Mouse (Mus musculus) neural tube, embryonic 15.5 days (tissue): Measurements from ENCODE around the gene Sema4a. TPM values are rescaled to one million over a fixed set of nuclear protein-coding genes. Genes with fewer than 3 reads are reported as not detected.

Source experiments
- ATAC-seq: fragments of 200-750 bp; cut with Nextera tagmentation; 2 replicates; pipeline ENCODE4 v1.8.0; 2017; ENCODE audit warnings: mild to moderate bottlenecking, moderate TSS enrichment, moderate library complexity; ENCODE audit not compliant: low FRiP score
- H3K27ac ChIP-seq: fragments of 300-500 bp; sonication (generic); replicated peaks from 2 replicates; pipeline ENCODE4 v1.5.1; 2015; ENCODE audit warnings: mild to moderate bottlenecking, inconsistent platforms
- H3K27me3 ChIP-seq: fragments of 300-500 bp; sonication (generic); replicated peaks from 2 replicates; pipeline ENCODE4 v1.6.1; 2015; ENCODE audit warnings: inconsistent platforms
- H3K36me3 ChIP-seq: fragments of 300-500 bp; sonication (generic); 2 replicates; pipeline ENCODE4 v1.6.1; 2015; ENCODE audit warnings: inconsistent platforms
- H3K4me1 ChIP-seq: fragments of 300-500 bp; sonication (generic); 2 replicates; pipeline ENCODE4 v1.6.1; 2015; ENCODE audit warnings: inconsistent platforms
- H3K4me2 ChIP-seq: fragments of 300-500 bp; sonication (generic); 2 replicates; pipeline ENCODE4 v1.6.1; 2015; ENCODE audit warnings: inconsistent platforms, mild to moderate bottlenecking, moderate library complexity
- H3K4me3 ChIP-seq: fragments of 300-500 bp; sonication (generic); replicated peaks from 2 replicates; pipeline ENCODE4 v1.5.1; 2015; ENCODE audit warnings: mild to moderate bottlenecking, inconsistent platforms
- H3K9ac ChIP-seq: fragments of 300-500 bp; sonication (generic); replicated peaks from 2 replicates; pipeline ENCODE4 v1.6.1; 2015; ENCODE audit warnings: mild to moderate bottlenecking, inconsistent platforms
- H3K9me3 ChIP-seq: fragments of 300-500 bp; sonication (generic); replicated peaks from 2 replicates; pipeline ENCODE4 v1.6.1; 2016; ENCODE audit warnings: inconsistent platforms
- WGBS: fragments of 180-500 bp; shearing (Covaris S2); methylation state at CpG from one replicate; pipeline ENCODE4 v1.1.7; 2015; ENCODE audit warnings: mixed read lengths; 5-methylcytosine and 5-hydroxymethylcytosine counted together
- polyA plus RNA-seq: library from polyadenylated mRNA; unstranded; fragments of >200 nt; fragmentation: Nextera tagmentation; extraction: Ambion mirVana; gene quantifications from 2 replicates; pipeline ENCODE4 v1.2.1, GENCODE M21; 2015

Sema4a gene
- 28.2 and 28.8 TPM in 2 replicates for polyA plus RNA-seq

DNA sequence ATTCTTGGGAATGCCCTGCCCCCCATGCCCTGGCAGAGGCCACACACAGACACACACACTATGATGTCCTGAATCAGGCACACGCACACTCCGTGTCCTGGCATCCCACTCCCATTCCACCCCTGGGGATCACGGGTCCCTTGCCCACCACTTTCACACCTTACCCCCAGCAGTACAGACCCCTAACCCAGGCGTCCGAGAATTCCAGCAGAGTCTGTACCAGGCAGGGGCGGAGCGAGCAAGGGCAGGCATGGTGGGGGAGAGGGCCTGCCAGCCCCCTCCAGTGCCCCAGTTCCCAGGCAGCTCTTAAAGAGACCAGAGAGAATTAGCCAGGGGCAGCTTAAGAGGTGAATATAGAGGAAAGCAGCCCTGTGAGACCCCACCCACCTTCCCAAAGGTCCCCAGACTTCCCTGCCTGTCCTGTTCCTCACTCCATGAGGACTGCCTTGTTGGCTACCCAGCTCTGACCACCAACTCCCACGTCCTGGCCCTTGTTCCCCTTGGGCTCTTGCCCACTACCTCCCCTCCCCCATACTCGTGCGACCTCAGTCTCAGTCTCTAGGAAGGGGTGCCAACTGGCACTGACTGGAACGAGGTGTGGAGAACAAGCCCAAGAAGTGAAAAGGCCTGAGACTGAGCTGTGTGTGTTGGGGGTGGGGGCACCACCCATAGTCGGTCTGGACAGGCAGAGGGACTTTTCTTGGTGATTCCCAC, at the start of gene Sema4a:
Gene Sema4a (minus strand): TSS at position 200 of the 714 bp plus-strand sequence.
- Histone ChIP-seq H3K27ac (peak within 1 kb of the TSS; percentile 19; the same call in 1 of the 2 replicates), H3K4me2 (0 out of 2 replicates have a peak within 1 kb of the TSS, but pooled peaks have one; percentile 17)
- WGBS = 42% methylated on average over 12 of the region's 12 CpGs

DNA sequence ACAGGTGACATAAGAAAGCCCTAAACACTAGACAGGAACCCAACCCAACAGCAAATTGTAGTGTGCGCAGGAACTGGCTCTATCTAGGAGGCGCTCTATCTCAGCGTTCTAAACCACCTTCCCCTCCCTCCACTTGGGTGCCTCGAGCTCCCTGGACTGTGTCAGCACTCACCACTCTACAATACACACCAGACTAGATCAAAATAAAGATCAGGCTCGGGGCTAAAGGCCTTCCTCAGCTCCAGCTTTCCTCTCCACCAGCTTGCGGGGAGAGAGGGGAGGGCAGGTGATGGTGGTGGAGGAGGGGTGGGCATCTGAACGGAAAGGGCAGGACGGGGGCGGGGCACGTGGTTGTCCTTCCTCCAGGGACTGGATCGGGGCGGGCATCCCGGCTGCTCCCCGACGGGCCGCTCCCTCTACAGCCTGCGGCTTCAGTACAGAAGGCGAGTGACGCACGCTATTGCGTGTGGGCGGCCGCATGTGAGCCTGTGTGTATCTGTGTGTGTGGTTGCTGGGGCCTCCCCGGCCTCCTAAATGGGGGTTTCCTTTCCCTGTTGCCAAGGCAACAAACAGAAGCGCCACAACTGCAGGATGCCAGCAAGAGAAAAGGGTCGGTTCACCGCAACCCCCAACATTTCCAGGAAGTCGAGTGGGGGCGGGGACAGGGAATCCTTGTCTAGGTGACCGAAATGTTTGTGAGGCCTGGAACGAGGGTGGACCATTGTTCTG, 48.9 kb upstream of the Sema4a start, which contains the start of gene Lmna:
Gene Lmna (minus strand): TSS at position 265 of the 729 bp plus-strand sequence.
- WGBS = under 1% methylated on average over 31 of the region's 31 CpGs
- Histone ChIP-seq H3K4me2 (peak within 1 kb of the TSS; percentile 60), H3K4me3 (peak within 1 kb of the TSS; percentile 39), H3K9ac (peak within 1 kb of the TSS; percentile 46), H3K9me3 (no peaks in the 10 kb centered on the region), H3K27me3 (no peaks in the 10 kb centered on the region; the same call in 1 of the 2 replicates), H3K4me1 (peaks cover 39% of the 10 kb centered on the region), H3K27ac (peak within 1 kb of the TSS; percentile 88), H3K36me3 (no peaks in the 10 kb centered on the region)
- ATAC-seq = peak; percentile 94

More for the DNA sequence above, at the start of gene Sema4a:
- Histone ChIP-seq H3K4me1 (peaks cover 29% of the 10 kb centered on the region), H3K4me3 (no peak within 1 kb of the TSS), H3K27me3 (no peaks in the 10 kb centered on the region), H3K36me3 (no peaks in the 10 kb centered on the region), H3K9ac (no peak within 1 kb of the TSS), H3K9me3 (no peaks in the 10 kb centered on the region)
- ATAC-seq = no peak

DNA sequence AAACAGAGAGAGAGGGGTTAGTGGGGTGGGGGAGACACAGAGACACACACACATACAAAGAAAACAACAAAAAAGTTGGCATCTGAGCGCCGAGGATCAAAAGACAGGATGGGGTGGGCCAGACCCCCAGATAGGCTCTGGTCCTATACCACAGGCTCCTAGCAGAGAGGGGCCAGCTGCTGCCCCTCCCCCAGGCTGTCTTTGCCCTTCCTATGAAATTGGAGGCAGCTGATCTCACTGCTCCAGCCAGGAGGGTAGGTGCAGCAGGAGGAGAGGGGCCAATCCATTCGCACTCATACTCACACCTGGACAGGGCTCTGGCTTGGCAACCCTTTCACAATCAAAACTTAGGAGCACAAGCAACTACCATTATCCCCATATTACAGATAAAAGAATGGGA, 48.3 kb upstream of the Sema4a start:
- H3K27ac ChIP-seq = peak overlapping the region; percentile 88
- H3K9me3 ChIP-seq = no peaks in the 10 kb centered on the region
- peaks cover 1% of the 10 kb centered on the region; the same call in 1 of the 2 replicates for H3K27me3 ChIP-seq
- H3K9ac ChIP-seq = peak overlapping the region; percentile 46
- peaks cover 39% of the 10 kb centered on the region for H3K4me1 ChIP-seq
- H3K36me3 ChIP-seq = no peaks in the 10 kb centered on the region
- no peak for ATAC-seq
- peak overlapping the region; percentile 60 for H3K4me2 ChIP-seq
- peak overlapping the region; percentile 39 for H3K4me3 ChIP-seq
- 54% methylated on average over 3 of the region's 3 CpGs for WGBS

- no peaks in the 10 kb centered on the region for H3K36me3 ChIP-seq
Observed at GRCm38 (mm10) chr3:88505765-88506164, 44.8 kb upstream of the Sema4a start.

DNA sequence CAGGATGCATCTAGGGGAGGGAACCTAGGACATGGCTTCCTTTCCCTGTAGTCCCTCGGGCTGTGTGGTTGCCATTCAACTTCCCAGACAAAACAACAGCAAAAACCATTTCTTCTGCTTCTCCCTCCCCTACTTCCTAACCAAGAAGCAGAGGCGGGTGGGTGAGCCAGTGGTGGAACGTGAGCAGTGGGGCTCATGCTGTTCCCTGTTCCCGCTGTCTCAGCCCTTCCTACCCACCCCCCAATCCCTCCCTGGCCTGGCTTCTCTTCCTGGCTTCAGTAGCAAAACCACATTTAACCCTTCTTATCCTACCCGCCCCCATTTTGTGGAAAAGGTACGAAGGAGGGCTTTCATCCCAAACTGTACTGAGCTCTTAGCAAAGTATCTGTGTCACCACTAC, 44.1 kb upstream of the Sema4a start:
- Histone ChIP-seq H3K4me3 (no peak overlapping the region), H3K9ac (no peak overlapping the region), H3K27ac (no peak overlapping the region; the same call in 1 of the 2 replicates), H3K4me2 (no peak overlapping the region), H3K27me3 (peaks cover 9% of the 10 kb centered on the region; the same call in 1 of the 2 replicates), H3K9me3 (no peaks in the 10 kb centered on the region), H3K4me1 (peaks cover 42% of the 10 kb centered on the region), H3K36me3 (no peaks in the 10 kb centered on the region)
- 67% methylated on average over 6 of the region's 6 CpGs for WGBS
- no peak for ATAC-seq

More at GRCm38 (mm10) chr3:88505765-88506164, 44.8 kb upstream of the Sema4a start:
- WGBS = 53% methylated on average over 7 of the region's 7 CpGs
- ATAC-seq = no peak
- peaks cover 9% of the 10 kb centered on the region; the same call in 1 of the 2 replicates for H3K27me3 ChIP-seq
- H3K9me3 ChIP-seq = no peaks in the 10 kb centered on the region
- H3K4me3 ChIP-seq = no peak overlapping the region
- H3K27ac ChIP-seq = no peak overlapping the region
- H3K4me1 ChIP-seq = peaks cover 44% of the 10 kb centered on the region
- H3K9ac ChIP-seq = no peak overlapping the region
- no peak overlapping the region for H3K4me2 ChIP-seq

GRCm38 (mm10) chr3:88503881-88504746, 43.1 kb upstream of the Sema4a start:
- no peak for ATAC-seq
- H3K9ac ChIP-seq = no peak overlapping the region
- H3K9me3 ChIP-seq = no peaks in the 10 kb centered on the region
- H3K4me1 ChIP-seq = peaks cover 35% of the 10 kb centered on the region
- no peak overlapping the region for H3K4me2 ChIP-seq
- 56% methylated on average over 8 of the region's 8 CpGs for WGBS
- peak overlapping the region; percentile 86; the same call in 1 of the 2 replicates for H3K27ac ChIP-seq
- H3K36me3 ChIP-seq = no peaks in the 10 kb centered on the region
- peaks cover 9% of the 10 kb centered on the region; the same call in 1 of the 2 replicates for H3K27me3 ChIP-seq
- no peak overlapping the region for H3K4me3 ChIP-seq

DNA sequence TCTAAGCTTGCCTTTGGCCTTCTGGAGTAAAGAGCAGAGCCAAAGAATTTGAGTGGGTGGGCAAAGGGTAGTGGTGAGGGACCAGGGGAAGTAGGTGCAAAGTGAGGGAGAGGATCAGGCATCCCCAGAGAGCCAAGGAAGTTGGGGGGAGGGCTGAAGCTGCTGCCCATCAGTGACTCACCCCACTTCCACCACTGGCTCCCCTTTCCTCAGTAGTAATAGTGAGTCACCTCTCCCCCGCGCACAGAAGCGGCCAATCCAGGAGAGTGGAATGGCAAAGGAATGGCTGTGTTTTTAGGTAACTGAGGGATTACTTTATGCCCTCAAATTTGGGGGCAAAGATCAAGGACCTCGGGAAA, 42.5 kb upstream of the Sema4a start:
- H3K27ac ChIP-seq = peak overlapping the region; percentile 86
- no peaks in the 10 kb centered on the region for H3K9me3 ChIP-seq

GRCm38 (mm10) chr3:88502641-88503504, 41.9 kb upstream of the Sema4a start:
- Histone ChIP-seq H3K4me1 (peaks cover 35% of the 10 kb centered on the region), H3K27me3 (peaks cover 9% of the 10 kb centered on the region; the same call in 1 of the 2 replicates), H3K4me3 (peak overlapping the region; percentile 90), H3K9me3 (no peaks in the 10 kb centered on the region), H3K27ac (peak overlapping the region; percentile 86), H3K9ac (peak overlapping the region; percentile 91), H3K36me3 (no peaks in the 10 kb centered on the region), H3K4me2 (peak overlapping the region; percentile 95)
- ATAC-seq = peak; percentile 94
- WGBS = under 1% methylated on average over 53 of the region's 55 CpGs

More for the DNA sequence above, 42.5 kb upstream of the Sema4a start:
- Histone ChIP-seq H3K27me3 (peaks cover 9% of the 10 kb centered on the region; the same call in 1 of the 2 replicates), H3K4me1 (peaks cover 35% of the 10 kb centered on the region), H3K4me3 (peak overlapping the region; percentile 90), H3K4me2 (peak overlapping the region; percentile 95), H3K9ac (0 out of 2 replicates have a peak overlapping the region, but pooled peaks have one; percentile 91), H3K36me3 (no peaks in the 10 kb centered on the region)
- peak; percentile 13; the same call in 1 of the 2 replicates for ATAC-seq
- WGBS = 15% methylated on average over 4 of the region's 4 CpGs

DNA sequence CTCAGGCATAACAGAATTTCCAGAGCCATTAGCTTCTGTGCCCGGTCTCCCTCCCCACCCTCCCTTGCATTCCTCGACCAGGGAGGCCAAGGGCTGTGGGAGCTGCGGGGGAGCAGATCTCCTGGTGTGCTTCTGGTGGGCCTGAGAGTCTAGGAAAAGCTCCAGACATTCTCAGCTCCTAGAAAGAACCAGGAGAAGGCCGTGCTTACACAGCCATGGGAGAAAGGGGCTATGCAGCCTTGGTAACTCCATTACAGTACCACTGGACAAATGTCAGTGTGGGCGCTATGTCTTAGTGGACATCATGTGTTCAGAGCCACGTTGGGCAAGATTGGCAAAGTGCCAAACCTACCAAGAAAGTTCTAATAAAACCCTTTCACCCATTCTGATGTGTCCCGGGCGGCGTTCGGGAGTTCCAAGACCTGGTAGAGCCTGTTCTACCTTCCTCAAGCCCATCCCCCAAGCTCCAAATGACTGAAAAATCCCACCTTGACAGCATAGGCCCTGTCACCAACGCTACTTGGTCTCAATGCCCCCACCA, 41.1 kb upstream of the Sema4a start:
- Histone ChIP-seq H3K4me1 (peaks cover 35% of the 10 kb centered on the region), H3K9ac (peak overlapping the region; percentile 91), H3K36me3 (no peaks in the 10 kb centered on the region), H3K4me3 (peak overlapping the region; percentile 90), H3K4me2 (peak overlapping the region; percentile 95), H3K27ac (peak overlapping the region; percentile 86; the same call in 1 of the 2 replicates), H3K27me3 (peaks cover 9% of the 10 kb centered on the region; the same call in 1 of the 2 replicates), H3K9me3 (no peaks in the 10 kb centered on the region)
- 11% methylated on average over 11 of the region's 11 CpGs for WGBS
- ATAC-seq = no peak
